In the genomic region with DNA sequence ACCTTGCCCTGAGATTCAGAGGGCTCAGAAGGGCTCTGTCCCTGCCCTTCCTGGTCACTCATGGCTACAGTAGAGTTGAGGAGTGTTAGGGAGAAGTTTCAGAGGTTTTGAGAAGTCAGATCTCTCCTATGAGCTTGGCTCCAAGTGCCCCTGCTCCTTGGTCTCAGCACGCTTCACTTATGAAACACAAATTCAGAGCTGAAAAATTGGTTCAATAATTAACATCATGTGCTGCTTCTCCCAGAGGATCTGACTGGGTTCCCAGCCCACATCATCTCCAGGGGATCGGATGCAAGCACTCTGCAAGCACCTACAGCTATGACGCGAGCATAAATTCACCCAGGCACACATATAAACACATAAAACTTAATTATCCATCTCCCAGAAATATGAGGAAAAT, we compare ENCODE assay signal across 30 mouse cellular contexts.
"Had no signal": no experiment of that assay in that cellular context is flagged by ENCODE, and none has a peak within 500 bp of the region (broad histone marks: within the 10 kb centered on the region; RNA-seq: fewer than 3 reads in every experiment).

No protein-coding gene starts in this region.

- H3K4me3 ChIP-seq: heart, embryonic 10.5 days; heart, embryonic 12.5 days; heart, embryonic 13.5 days; heart, embryonic 15.5 days; hindbrain, embryonic 10.5 days; hindbrain, embryonic 12.5 days; hindbrain, embryonic 13.5 days; hindbrain, embryonic 15.5 days; intestine, embryonic 15.5 days; kidney, embryonic 15.5 days; layer of hippocampus, adult 2 months; left cerebral cortex, adult 2 months had no signal

- H3K27me3 ChIP-seq: heart, embryonic 12.5 days; heart, embryonic 13.5 days; heart, embryonic 15.5 days; hindbrain, embryonic 12.5 days; hindbrain, embryonic 13.5 days; hindbrain, embryonic 15.5 days; intestine, embryonic 15.5 days; kidney, embryonic 15.5 days had no signal

- H3K36me3 ChIP-seq: heart, embryonic 10.5 days; heart, embryonic 12.5 days; hindbrain, embryonic 10.5 days; hindbrain, embryonic 12.5 days; hindbrain, embryonic 13.5 days; hindbrain, embryonic 15.5 days; intestine, embryonic 15.5 days had no signal

- H3K9me3 ChIP-seq: heart, embryonic 10.5 days; heart, embryonic 12.5 days; heart, embryonic 13.5 days; heart, embryonic 15.5 days; hindbrain, embryonic 12.5 days; hindbrain, embryonic 13.5 days; hindbrain, embryonic 15.5 days; intestine, embryonic 15.5 days; kidney, embryonic 15.5 days had no signal

- H3K4me1 ChIP-seq: intestine, embryonic 15.5 days had no signal

- ATAC-seq: hindbrain, embryonic 16.5 days; hindbrain, postnatal 0 days; inflammation-experienced regulatory T-cells, adult 6 months; intestine, embryonic 15.5 days; intestine, embryonic 16.5 days; intestine, postnatal 0 days had no signal

- H3K9ac ChIP-seq: heart, embryonic 12.5 days; heart, embryonic 13.5 days; heart, embryonic 15.5 days; hindbrain, embryonic 12.5 days; hindbrain, embryonic 13.5 days; hindbrain, embryonic 14.5 days; hindbrain, embryonic 15.5 days; intestine, embryonic 15.5 days; kidney, embryonic 15.5 days had no signal

- H3K4me2 ChIP-seq: heart, embryonic 11.5 days; heart, embryonic 12.5 days; heart, embryonic 13.5 days; heart, embryonic 15.5 days; hindbrain, embryonic 12.5 days; hindbrain, embryonic 13.5 days; hindbrain, embryonic 14.5 days; hindbrain, embryonic 15.5 days; intestine, embryonic 15.5 days; kidney, embryonic 15.5 days had no signal

- H3K27ac ChIP-seq: heart, embryonic 10.5 days; heart, embryonic 13.5 days; heart, embryonic 15.5 days; hindbrain, embryonic 10.5 days; hindbrain, embryonic 12.5 days; hindbrain, embryonic 13.5 days; hindbrain, embryonic 14.5 days; hindbrain, embryonic 15.5 days; hindbrain, postnatal 0 days; intestine, embryonic 15.5 days; kidney, embryonic 15.5 days; kidney, postnatal 0 days; layer of hippocampus, adult 2 months; left cerebral cortex, adult 2 months had no signal

- DNase-seq: heart, postnatal 10 days; heart, postnatal 14 days; heart, postnatal 36 days; heart, postnatal 4 days; kidney, adult 11 months; kidney, postnatal 10 days; kidney, postnatal 14 days; kidney, postnatal 4 days; layer of hippocampus, adult 9-11 months; layer of hippocampus, postnatal 36 days had no signal
